Mouse (Mus musculus) right cerebral cortex, postnatal 36 days (tissue): ENCODE results near the gene Map4.

Experiments
- DNase-seq, 2 experiments: peaks; one replicate each; pipeline ENCODE4 v3.0.0; 2022; ENCODE audit warnings: low spot score in 2 of 2, mixed read lengths in 1 of 2

The Map4 gene

GRCm38 (mm10) chr9:109931257-109932171 is at the start of gene Map4:
Map4 (plus strand) TSS chr9:109931460.
- peak; percentile 99 for DNase-seq

- no peak for DNase-seq
Measured at GRCm38 (mm10) chr9:109886259-109886658, 45.0 kb upstream of the Map4 start.

DNA sequence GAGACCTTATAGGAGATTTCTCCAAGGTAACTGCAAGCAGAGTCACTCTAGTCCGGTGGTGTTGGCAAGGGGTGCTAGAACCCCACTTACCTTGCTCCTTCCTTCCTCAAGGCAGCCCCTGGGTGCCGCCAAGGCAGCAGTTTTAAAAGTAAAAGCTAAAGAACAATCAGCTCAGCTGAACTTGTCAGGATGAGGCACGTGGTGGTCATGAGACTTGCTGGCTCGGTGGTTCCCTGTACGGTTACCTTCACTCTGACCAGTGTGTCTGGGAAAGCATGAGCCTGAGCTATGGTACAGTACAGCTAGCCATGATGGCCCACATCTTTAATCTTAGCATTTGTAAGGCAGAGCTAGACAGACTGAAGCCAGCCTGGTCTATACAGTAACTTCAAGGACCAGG is 43.9 kb upstream of the Map4 start:
- DNase-seq = no peak

DNA sequence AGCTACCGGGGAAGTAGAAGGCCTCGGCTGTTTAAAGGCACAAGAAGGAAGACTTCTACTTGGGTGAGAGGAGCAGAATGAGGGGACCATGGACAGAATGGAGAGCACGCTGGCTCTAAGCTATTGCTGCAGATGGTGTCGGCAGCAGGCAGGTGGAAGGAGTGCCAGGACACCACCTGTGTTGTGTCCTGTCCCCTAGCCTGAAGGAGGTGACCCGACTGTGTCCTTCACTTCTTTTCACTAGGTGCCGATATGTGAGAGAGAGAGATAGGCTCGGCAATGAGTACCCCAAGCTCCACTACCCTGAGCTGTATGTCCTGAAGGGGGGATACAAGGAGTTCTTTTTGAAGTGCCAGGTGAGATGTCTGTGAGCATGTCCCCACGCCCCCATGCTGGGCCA is 39.8 kb upstream of the Map4 start:
- DNase-seq = no peak

DNA sequence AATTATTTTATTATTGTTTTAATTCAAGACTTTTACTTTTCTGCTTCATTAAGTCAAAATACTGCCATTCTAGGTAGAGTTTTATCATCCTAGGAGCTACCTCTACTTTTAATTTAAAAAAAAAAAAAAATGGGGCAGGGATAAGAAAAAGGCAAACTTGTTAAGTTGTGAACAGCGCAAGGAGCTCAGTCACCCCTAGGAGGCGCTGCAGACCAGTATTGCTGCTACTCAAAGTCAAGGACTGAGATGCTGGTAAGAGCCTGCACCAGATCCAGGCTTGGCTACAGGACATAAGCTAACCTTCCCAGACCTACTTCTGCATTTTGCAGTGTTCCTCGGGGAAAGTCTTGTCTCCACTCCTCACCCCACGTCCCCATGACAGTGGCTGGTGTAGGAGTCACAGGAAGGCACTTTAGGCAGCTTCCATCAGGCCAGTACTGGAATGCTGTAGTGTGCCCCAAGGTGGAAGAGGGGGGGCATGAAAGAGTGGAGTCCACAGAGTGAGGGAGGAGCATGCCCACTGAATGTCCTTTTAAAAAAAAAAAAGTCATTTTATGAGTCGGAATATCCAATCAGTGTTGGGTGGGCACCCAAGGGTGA is 38.5 kb upstream of the Map4 start:
- peak; percentile 47 to 53 for DNase-seq

DNA sequence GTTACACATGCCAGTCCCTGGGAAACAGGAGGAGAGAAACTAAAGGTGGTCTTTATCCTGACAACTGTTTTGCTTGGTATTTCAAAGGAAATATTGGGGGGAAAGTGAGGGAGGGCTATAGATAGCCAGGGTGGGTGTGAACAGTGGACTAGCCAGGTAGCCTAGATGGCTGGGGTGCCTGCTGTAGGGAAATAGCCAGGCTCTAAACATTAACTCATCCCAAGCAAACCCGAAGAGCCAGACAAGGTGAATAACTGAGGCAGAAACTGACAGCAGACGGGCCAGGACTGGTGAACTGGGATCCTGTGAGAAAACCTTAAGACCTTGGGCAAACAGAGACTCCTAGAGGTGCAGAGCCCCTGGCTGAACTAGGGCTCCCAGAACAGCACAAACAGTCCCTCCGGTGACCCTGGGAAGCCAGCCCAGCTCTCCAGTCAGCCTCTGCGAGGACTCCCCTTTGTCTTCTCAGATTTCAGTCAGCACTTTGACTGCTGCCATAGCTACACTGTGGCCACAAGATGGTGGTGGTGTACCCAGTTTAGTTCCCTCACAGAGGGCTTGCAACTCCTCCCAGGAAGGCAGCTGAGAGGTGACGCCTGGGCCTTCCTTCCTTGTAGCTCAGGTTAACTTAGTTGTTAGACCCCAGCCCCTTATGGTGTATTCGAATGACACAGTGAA is 36.7 kb upstream of the Map4 start:
- peak; percentile 50 to 58 for DNase-seq

DNA sequence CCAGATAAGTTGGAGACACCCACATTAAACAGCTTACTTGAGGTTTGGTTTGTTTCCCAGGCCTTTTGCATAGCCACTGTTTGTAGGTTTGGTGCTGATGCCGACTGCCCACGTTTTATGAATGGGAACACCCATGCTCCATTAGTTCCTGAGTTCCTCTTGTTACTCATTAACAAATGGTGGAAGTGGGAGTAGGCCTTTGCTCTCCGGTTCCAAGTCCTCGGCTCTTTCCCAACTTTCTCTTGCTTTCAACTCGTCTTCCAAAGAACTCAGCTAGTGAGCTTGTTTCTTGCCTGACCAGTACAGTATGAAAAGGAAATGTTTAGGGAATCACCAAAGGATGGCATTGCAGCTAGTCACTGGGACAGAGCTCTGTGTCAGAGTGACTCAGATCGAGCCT is 35.7 kb upstream of the Map4 start:
- DNase-seq = no peak

GRCm38 (mm10) chr9:109896253-109897150 is 34.8 kb upstream of the Map4 start:
- DNase-seq = no peak

GRCm38 (mm10) chr9:109898027-109898426 is 33.2 kb upstream of the Map4 start:
- DNase-seq = no peak

DNA sequence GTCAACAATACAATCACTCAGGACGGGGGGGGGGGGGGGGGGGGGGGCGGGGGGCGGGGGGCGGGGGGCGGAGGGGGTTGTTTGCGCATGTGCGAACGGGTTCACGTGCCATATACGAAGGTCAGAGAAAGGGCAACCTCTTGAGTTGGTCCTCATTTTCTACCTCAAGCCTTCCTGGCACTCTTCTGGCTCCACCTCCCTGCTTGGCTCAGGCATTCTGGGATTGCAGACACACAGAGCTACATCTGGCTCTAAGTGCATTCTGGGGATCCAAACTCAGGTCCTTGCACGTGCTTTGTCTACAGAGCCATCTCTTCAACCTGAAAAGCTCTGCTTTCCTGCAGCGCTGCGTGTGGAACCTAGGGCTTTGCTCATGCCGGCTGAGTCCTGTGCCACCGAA is 31.9 kb upstream of the Map4 start:
- DNase-seq = no peak

DNA sequence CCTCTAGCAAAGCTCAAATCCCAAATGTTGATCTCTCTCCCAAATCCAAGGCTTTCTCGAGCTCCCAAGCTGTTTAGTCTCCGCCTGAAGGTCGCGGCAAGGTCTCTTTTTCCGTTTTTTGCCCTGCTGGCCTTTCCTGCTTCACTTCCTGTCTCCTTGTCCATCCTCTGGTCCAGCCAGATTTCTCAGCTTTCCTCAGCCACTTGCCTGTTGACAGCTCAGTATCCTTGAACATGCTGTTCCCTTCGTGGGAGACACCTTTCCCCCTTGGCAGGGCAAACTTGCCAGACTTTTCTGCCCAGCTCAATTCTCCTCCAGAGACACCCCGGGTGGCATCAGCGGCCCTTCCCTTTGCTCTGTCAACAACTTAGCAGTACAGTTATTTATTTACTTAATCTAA is 31.5 kb upstream of the Map4 start:
- no peak for DNase-seq

DNA sequence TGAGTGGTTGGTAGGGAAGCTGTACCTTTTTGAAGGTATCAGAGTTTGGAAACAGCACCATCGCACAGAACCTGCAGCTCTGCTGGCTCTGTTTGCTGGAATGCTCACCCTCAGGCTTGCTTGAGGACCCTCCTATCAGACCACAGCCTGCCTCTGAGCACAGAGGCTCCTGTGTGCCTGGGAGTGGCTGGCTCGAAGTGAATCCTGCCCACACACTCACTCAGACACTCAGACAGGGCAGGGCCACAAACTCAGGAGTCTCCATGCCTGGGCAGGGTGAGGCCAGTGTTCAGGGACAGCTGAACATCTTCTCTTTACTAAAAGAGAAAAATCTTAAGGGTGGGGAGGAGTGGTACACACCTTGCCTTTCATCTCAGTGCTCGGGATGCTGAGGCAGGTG is 30.7 kb upstream of the Map4 start:
- no peak for DNase-seq

DNA sequence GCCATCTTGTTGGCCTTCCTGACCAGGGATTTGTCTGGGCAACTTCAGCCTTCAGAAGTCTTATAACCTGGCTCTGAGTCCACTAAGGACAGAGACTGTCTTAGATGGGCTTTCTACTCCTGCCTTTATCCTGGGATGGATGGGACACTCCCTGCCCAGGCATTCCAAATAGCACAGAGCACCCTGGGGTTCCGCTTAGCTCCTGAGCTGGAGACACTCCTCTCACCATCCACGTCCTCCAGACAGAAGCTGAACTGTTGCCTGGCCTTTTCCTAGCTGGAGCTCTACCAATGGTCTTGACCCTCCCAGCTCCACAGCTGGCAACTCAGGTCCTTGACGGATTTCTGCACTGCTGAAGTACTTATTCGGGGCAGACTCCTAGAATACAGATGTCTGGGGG is 29.0 kb upstream of the Map4 start:
- no peak for DNase-seq

- no peak for DNase-seq
Measured at GRCm38 (mm10) chr9:109902740-109903139, 28.5 kb upstream of the Map4 start.

DNA sequence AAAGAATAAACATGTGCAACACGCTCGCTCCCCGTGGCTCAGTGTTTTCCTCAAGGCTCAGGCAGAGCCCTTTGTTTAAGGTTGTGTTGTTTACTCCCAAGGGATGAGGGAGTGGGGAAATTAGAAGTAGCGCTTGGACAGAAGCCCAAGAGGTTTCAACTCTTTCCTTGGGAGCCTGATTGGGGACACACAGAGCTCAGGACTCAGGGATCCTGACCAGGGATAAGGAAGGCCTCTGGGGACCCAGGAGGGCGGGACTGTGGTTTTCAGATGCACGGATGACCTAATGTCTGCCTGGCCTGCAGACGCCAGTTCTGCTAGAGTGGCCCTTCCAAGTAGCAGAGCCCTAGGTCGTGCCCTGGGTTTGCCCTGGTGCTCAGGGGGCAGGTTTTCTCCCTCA is 24.0 kb upstream of the Map4 start:
- no peak for DNase-seq

DNA sequence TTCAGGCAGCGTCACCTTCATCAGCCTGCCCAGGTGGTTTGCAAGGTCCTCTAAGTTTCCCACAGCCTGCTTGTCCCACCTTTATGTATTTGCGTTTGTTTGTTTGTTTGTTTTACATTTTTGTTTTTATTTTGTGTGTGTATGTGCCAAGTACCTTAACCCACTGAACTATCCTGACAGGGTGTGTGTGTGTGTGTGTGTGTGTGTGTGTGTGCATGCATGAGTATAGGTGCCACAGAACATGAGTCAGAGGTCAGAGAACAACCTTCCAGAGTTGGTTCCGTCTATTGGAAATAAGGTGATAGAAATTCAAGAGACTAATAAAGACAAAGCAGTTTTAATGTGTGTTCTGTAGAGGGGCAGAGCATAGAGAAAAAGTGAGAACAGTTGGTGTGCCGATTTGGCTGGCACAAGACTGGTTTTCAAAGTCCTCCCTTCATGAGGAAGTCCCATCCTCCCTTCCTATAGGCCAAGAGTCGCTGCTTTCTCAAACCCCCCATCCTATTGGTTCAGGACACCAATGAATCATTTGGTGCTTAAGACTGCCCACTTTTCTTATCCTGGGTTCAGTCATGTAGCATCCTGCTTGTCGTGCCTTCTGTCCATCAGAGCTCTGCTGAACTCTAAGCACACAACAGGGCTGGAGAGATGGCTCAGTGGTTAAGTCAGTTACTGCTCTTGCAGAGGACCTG is 23.3 kb upstream of the Map4 start:
- DNase-seq = no peak

GRCm38 (mm10) chr9:109909102-109909501 is 22.2 kb upstream of the Map4 start:
- no peak for DNase-seq

- no peak for DNase-seq
Measured at GRCm38 (mm10) chr9:109909926-109910325, 21.3 kb upstream of the Map4 start.

DNA sequence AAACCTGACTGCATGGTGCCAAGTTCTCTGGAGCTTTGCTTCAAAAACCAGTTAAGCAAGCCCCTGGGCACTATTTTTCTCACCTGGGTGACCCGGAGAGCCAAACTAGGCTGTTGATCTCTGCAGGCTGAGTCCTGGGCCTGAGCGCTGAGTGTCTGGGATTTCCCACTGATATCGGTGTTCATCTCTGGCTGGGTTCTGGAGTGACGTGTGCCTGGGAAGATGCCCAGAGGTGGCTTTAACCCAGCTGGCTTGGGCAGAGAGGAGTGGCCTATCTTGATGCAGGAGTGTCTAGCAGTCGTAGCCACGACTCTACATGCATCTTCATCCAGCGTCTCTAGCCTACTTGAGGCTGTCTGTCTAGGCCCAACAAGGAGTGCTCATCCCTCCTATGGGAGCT is 19.5 kb upstream of the Map4 start:
- no peak for DNase-seq

GRCm38 (mm10) chr9:109914269-109914926 is 16.9 kb upstream of the Map4 start:
- no peak for DNase-seq

GRCm38 (mm10) chr9:109917931-109918330 is 13.3 kb upstream of the Map4 start:
- no peak for DNase-seq
